Mouse (Mus musculus) liver, embryonic 16.5 days (tissue): ENCODE results near the gene Ddb1. TPM values are rescaled to one million over a fixed set of nuclear protein-coding genes. Genes with fewer than 3 reads are reported as not detected.

Experiments used
- ATAC-seq: fragments of 200-750 bp; cut with Nextera tagmentation; 2 replicates; pipeline ENCODE4 v1.8.0; 2017; ENCODE audit warnings: low read depth, mild to moderate bottlenecking, moderate number of reproducible peaks, moderate library complexity
- H3K27ac ChIP-seq: fragments of 300-500 bp; sonication (generic); 2 replicates; pipeline ENCODE4 v1.5.1; 2014; ENCODE audit warnings: mild to moderate bottlenecking, low read length
- H3K27me3 ChIP-seq: fragments of 300-500 bp; sonication (generic); 2 replicates; pipeline ENCODE4 v1.6.1; 2014; ENCODE audit warnings: low read depth, low read length, mixed read lengths; ENCODE audit not compliant: control insufficient read depth, insufficient read depth
- H3K36me3 ChIP-seq: fragments of 300-500 bp; sonication (generic); 2 replicates; pipeline ENCODE4 v1.6.1; 2014; ENCODE audit warnings: mild to moderate bottlenecking; ENCODE audit not compliant: control insufficient read depth, insufficient read depth
- H3K4me1 ChIP-seq: fragments of 300-500 bp; sonication (generic); 2 replicates; pipeline ENCODE4 v1.6.1; 2014; ENCODE audit warnings: low read depth, low read length, mixed read lengths; ENCODE audit not compliant: control insufficient read depth
- H3K4me2 ChIP-seq: fragments of 300-500 bp; sonication (generic); 2 replicates; pipeline ENCODE4 v1.6.1; 2014; ENCODE audit warnings: low read depth, low read length, mixed read lengths
- H3K4me3 ChIP-seq: fragments of 300-500 bp; sonication (generic); 2 replicates; pipeline ENCODE4 v1.5.1; 2014; ENCODE audit warnings: low read depth, mild to moderate bottlenecking, low read length
- H3K9ac ChIP-seq: fragments of 300-500 bp; sonication (generic); 2 replicates; pipeline ENCODE4 v1.6.1; 2014; ENCODE audit warnings: low read depth, low read length
- H3K9me3 ChIP-seq: fragments of 300-500 bp; sonication (generic); replicated peaks from 2 replicates; pipeline ENCODE4 v1.6.1; 2016; ENCODE audit warnings: low read length; ENCODE audit not compliant: control insufficient read depth
- WGBS: fragments of 180-500 bp; shearing (Covaris S2); extraction: QIAGEN DNeasy Blood & Tissue Kit; methylation state at CpG from one replicate; pipeline ENCODE4 v1.1.7; 2014; ENCODE audit not compliant: insufficient replicate concordance; 5-methylcytosine and 5-hydroxymethylcytosine counted together
- polyA plus RNA-seq: library from polyadenylated mRNA; unstranded; fragments of >200 nt; fragmentation: Nextera tagmentation; extraction: Ambion mirVana; gene quantifications from 2 replicates; pipeline ENCODE4 v1.2.1, GENCODE M21; 2015

Ddb1 gene
- polyA plus RNA-seq, 1 experiment from 2014 or later, result 176 TPM

- no peak overlapping the region for H3K9ac ChIP-seq
- ATAC-seq, result no peak
- no peak overlapping the region for H3K4me2 ChIP-seq
- no peak overlapping the region for H3K27ac ChIP-seq
- no peaks in the 10 kb centered on the region for H3K9me3 ChIP-seq
- H3K36me3 ChIP-seq, result no peaks in the 10 kb centered on the region
- WGBS, result 55% methylated on average over 6 of the region's 6 CpGs
- H3K4me1 ChIP-seq, result no peaks in the 10 kb centered on the region
- no peak overlapping the region for H3K4me3 ChIP-seq
- no peaks in the 10 kb centered on the region for H3K27me3 ChIP-seq
Measured at GRCm38 (mm10) chr19:10564278-10564677, 40.8 kb upstream of the Ddb1 start.

GRCm38 (mm10) chr19:10565217-10565616 lies 39.9 kb upstream of the Ddb1 start:
- H3K9ac ChIP-seq, result no peak overlapping the region
- ATAC-seq, result no peak
- H3K4me1 ChIP-seq, result no peaks in the 10 kb centered on the region
- H3K9me3 ChIP-seq, result no peaks in the 10 kb centered on the region
- no peaks in the 10 kb centered on the region for H3K27me3 ChIP-seq
- WGBS, result 52% methylated on average over 4 of the region's 4 CpGs
- no peak overlapping the region for H3K4me3 ChIP-seq
- no peak overlapping the region for H3K4me2 ChIP-seq
- no peaks in the 10 kb centered on the region for H3K36me3 ChIP-seq
- H3K27ac ChIP-seq, result peak overlapping the region; percentile 23; the same call in 1 of the 2 replicates

DNA sequence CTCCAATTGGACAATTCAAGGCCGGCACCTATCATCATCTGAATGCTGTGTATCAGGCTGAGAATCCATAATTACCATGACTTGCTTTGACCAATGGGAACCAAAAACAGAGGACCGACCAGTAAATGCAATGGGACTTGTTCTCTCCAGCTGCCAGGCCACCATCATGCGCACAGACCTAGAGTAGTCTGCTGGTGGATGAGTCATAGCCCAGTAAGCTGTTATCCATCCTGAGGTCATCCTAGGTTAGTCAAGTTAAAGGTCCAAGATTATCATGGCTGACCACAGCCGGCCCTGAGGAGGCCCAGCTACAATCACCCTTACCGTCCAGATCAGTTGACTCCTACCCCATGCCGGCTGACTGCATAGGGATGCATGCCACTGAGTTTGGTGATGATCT lies 35.5 kb upstream of the Ddb1 start:
- Histone ChIP-seq H3K36me3 (peaks cover 3% of the 10 kb centered on the region; the same call in 1 of the 2 replicates), H3K9me3 (no peaks in the 10 kb centered on the region), H3K4me1 (no peaks in the 10 kb centered on the region), H3K27ac (no peak overlapping the region), H3K4me3 (no peak overlapping the region), H3K4me2 (no peak overlapping the region), H3K27me3 (no peaks in the 10 kb centered on the region), H3K9ac (no peak overlapping the region)
- no peak for ATAC-seq
- WGBS, result 86% methylated on average over 6 of the region's 6 CpGs

- peak within 1 kb of the TSS; percentile 90 for H3K27ac ChIP-seq
- H3K4me1 ChIP-seq, result peaks cover 17% of the 10 kb centered on the region
- ATAC-seq, result peak; percentile 92
- 0 out of 2 replicates have a peak, but pooled peaks cover 5% of the 10 kb centered on the region for H3K36me3 ChIP-seq
- H3K9me3 ChIP-seq, result no peaks in the 10 kb centered on the region
- WGBS, result under 1% methylated on average over 44 of the region's 44 CpGs
- peak within 1 kb of the TSS; percentile 82 for H3K4me3 ChIP-seq
- peak within 1 kb of the TSS; percentile 76 for H3K4me2 ChIP-seq
- H3K9ac ChIP-seq, result peak within 1 kb of the TSS; percentile 88
- no peaks in the 10 kb centered on the region for H3K27me3 ChIP-seq
Measured at GRCm38 (mm10) chr19:10576690-10577561, 28.2 kb upstream of the Ddb1 start, which contains the start of the genes Cyb561a3 and Tmem138. Gene Cyb561a3, plus strand, starts transcription at chr19:10577172. Gene Tmem138, minus strand, starts transcription at chr19:10577362.

- H3K36me3 ChIP-seq, result 0 out of 2 replicates have a peak, but pooled peaks cover under 1% of the 10 kb centered on the region
- H3K27me3 ChIP-seq, result no peaks in the 10 kb centered on the region
- no peak overlapping the region for H3K4me3 ChIP-seq
- H3K4me1 ChIP-seq, result peaks cover 17% of the 10 kb centered on the region
- H3K27ac ChIP-seq, result no peak overlapping the region
- WGBS, result 54% methylated on average over 3 of the region's 3 CpGs
- no peak for ATAC-seq
- H3K9ac ChIP-seq, result no peak overlapping the region
- no peaks in the 10 kb centered on the region for H3K9me3 ChIP-seq
- no peak overlapping the region for H3K4me2 ChIP-seq
Measured at GRCm38 (mm10) chr19:10580102-10580501, 25.0 kb upstream of the Ddb1 start.

DNA sequence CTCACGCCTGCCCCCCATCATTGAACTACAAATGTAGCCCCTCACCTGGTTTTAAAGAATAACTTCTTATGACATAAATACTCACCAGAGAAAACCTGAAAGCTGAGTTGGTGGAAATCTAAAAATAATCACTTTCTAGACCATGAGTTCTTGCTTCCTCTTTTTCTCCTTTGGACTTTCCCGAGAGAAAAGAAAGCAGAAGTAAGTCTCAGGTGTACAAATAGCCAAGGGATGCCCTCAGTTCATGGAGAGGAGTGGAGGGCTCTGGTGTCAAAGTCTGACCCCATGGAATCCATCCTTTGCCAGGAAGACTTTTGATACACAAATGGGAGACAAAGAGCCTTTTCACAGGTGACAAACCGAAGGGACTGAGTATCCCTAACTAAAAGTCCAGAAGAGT lies 24.4 kb upstream of the Ddb1 start:
- no peaks in the 10 kb centered on the region for H3K27me3 ChIP-seq
- ATAC-seq, result no peak
- H3K9me3 ChIP-seq, result no peaks in the 10 kb centered on the region
- peaks cover 17% of the 10 kb centered on the region for H3K4me1 ChIP-seq
- no peaks in the 10 kb centered on the region for H3K36me3 ChIP-seq
- H3K4me2 ChIP-seq, result no peak overlapping the region
- H3K27ac ChIP-seq, result no peak overlapping the region
- 45% methylated on average over 3 of the region's 3 CpGs for WGBS
- no peak overlapping the region for H3K9ac ChIP-seq
- H3K4me3 ChIP-seq, result no peak overlapping the region

DNA sequence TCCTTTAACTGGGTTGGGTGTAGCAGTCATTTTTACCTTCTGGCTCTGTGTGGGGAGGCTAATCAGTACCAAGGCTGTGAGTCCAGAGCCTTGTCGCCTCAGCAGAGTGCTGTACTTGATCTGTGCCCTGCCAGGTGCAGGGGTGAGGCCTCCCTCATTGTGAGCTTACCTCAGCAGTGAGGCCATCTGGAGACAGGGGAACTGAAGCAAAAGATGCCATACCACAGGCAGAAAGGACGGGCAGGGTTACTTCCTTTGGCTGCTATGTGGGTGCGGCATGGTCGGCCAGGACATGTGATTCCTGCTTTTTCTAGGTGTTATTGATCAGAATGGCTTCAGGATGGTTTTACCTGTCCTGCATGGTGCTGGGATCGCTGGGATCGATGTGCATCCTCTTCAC lies 23.1 kb upstream of the Ddb1 start:
- Histone ChIP-seq H3K27me3 (no peaks in the 10 kb centered on the region), H3K4me2 (no peak overlapping the region), H3K4me3 (no peak overlapping the region), H3K9ac (no peak overlapping the region), H3K27ac (no peak overlapping the region), H3K9me3 (no peaks in the 10 kb centered on the region), H3K36me3 (no peaks in the 10 kb centered on the region), H3K4me1 (peaks cover 13% of the 10 kb centered on the region)
- no peak for ATAC-seq
- 67% methylated on average over 6 of the region's 6 CpGs for WGBS

DNA sequence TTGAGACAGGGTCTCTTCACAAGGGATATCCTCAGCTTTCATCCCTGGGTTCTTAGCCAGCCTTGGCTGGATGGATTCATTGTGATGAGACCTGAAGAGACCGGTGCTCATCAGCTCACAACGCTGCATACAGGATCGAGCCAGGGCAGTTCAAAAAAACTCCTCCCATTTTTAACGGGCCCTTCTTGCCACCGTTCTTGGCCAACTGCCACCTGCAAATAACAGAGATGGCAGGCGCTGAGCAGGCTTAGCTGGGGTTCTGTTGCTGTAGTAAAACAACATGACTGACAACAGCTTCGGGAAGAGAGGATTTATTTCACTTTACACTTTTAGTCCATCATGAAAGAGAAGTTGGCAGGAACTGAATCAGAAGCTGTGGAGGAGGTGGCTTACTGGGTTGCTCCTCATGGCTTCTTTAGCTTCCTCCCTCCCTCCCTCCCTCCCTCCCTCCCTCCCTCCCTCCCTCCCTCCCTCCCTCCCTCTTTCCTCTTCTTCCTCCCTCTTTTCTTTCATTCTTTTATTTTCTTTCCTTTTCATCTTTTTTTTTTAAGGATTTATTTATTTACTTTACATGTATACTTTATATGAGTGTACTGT lies 21.5 kb upstream of the Ddb1 start:
- Histone ChIP-seq H3K4me1 (peaks cover 12% of the 10 kb centered on the region), H3K36me3 (peaks cover 8% of the 10 kb centered on the region; the same call in 1 of the 2 replicates), H3K4me2 (no peak overlapping the region), H3K9me3 (no peaks in the 10 kb centered on the region), H3K27ac (no peak overlapping the region), H3K27me3 (no peaks in the 10 kb centered on the region), H3K4me3 (no peak overlapping the region), H3K9ac (no peak overlapping the region)
- 61% methylated on average over 7 of the region's 7 CpGs for WGBS
- ATAC-seq, result no peak

GRCm38 (mm10) chr19:10585112-10585511 lies 20.0 kb upstream of the Ddb1 start:
- Histone ChIP-seq H3K4me3 (no peak overlapping the region), H3K4me2 (no peak overlapping the region), H3K27ac (no peak overlapping the region), H3K27me3 (no peaks in the 10 kb centered on the region), H3K36me3 (peaks cover 8% of the 10 kb centered on the region; the same call in 1 of the 2 replicates), H3K9me3 (no peaks in the 10 kb centered on the region), H3K4me1 (peaks cover 6% of the 10 kb centered on the region), H3K9ac (no peak overlapping the region)
- WGBS, result 61% methylated on average over 8 of the region's 8 CpGs
- peak; percentile 38; the same call in 1 of the 2 replicates for ATAC-seq
